Mouse (Mus musculus) heart, adult 18-20 months (tissue): Measurements from ENCODE around the gene Ubxn1. TPM values are rescaled to one million over a fixed set of nuclear protein-coding genes. Genes with fewer than 3 reads are reported as not detected.

Experiments
- DNase-seq, 2 experiments: peaks; one replicate each; pipeline ENCODE4 v3.0.0; 2021 to 2022; ENCODE audit warnings: mixed read lengths in 1 of 2
- microRNA-seq, 2 experiments: library from miRNA; unstranded; fragments of <30 nt; microRNA quantifications; one replicate each; pipeline ENCODE4 v1.2.0; 2022
- total RNA-seq, 2 experiments: library from RNA; stranded (reverse); gene quantifications; 2 replicates each; pipeline ENCODE4 v1.2.3; 2021

The Ubxn1 gene
- total RNA-seq, 2 experiments from 2014 or later: 125 to 132 TPM

DNA sequence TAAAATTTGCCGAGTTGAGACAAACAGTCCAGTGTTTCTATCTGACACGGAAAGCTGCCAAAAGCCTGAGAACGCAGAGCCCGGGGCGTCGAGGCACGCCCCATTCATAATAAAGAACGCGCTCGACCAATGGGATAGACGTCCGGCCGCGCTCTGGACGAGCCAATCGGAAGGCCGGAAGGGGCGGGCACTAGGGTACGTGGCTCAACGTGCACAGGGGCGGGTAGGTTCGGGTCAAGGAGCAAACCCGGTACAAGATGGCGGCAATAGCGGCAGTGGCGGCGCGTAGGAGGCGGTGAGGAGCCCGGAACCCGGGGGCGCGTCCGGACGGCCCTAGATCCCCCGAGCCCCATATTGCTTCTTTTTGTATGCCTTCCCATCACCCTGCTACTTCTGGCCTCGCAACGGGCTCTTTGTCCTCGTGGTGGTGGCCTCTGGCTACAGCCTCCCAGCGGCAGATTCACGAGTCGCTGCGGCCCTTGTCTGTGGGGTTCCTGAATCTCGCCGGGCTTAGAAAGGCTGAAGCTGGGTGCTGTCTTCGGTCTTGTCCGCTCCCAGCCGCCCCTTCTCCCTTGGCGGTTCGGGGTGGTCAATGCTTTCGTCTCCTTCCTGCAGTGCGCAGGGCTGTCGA is 26.7 kb downstream of the Ubxn1 start, which contains the start of gene Ganab:
Ganab (plus strand) TSS at position 207 of the 631 bp plus-strand sequence.
- peak; percentile 97 to 98 for DNase-seq

DNA sequence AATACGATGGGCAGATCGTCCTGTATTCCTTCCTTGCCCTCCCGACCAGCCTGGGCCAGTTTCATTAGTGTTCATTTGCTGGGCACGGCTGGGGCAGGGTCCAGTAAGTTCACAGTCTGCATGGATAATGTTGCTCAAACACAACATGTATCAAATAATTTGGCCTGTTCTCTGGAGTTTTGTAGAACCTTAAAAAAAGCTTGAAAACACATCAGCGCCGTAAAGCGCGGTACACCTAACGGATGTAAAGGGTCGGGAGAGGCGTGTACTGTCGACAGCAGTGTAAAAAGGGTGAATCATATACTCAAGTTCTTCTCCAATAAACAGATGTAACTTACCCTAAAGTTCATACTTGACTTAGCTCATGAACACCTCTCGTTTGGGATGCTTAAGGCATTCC is 27.3 kb downstream of the Ubxn1 start:
- DNase-seq: no peak

DNA sequence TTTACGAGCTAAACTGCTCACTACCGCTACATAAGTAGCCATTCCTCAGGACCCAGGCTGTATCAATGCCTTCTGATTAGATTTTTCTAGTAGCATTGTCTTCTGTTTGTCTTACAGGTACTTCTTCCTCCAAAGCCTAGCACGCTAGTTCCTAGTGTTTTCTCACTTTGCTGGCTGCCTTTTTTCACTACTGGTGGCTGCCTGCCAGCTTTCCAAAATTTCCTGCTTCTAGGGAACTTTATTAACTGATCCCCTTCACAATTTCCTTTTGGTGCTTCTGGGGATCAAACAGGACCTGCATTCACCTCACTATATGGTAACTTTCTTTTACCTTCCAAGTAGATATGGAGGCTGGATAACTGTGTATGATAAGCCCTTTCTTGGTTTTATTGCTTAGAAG is 27.8 kb downstream of the Ubxn1 start:
- DNase-seq: no peak

DNA sequence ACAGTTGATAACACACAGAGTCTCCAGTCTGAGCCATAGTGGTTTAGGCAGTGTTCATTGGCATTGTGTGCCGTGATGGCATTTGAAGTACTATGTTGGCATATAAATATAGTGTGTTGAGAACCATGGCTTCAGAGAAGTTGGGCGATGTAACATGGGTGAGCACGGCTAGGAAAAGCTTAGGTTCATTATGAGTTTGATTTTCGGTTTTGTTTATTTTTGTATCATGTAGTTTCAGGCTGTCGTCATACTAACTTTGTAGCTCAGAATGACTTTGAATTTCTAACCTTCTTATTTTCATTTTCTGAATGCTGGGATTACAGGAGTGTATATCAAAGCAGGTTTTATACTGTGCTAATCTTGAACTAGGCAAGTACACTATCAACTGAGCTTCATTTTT is 32.1 kb downstream of the Ubxn1 start:
- no peak for DNase-seq

DNA sequence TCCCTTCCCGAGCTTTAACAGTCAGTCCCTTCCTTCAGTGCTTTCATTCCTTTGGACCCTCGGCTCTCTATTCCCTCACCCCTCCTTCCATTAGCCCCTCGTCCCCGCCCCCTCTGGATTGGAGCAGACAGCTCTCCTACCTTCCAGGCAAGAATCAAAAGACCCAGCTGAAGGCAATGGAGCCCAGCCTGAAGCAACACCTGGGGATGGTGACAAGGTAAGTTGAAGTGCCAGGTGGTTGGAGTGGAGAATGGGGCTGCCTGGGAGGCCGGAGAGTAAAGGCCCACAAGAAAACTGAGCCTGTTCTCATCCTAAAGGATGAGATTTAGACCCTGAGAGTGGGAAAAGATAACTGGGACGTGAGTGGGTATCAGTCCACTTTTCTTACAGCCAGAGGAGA is 37.2 kb downstream of the Ubxn1 start:
- no peak for DNase-seq

DNA sequence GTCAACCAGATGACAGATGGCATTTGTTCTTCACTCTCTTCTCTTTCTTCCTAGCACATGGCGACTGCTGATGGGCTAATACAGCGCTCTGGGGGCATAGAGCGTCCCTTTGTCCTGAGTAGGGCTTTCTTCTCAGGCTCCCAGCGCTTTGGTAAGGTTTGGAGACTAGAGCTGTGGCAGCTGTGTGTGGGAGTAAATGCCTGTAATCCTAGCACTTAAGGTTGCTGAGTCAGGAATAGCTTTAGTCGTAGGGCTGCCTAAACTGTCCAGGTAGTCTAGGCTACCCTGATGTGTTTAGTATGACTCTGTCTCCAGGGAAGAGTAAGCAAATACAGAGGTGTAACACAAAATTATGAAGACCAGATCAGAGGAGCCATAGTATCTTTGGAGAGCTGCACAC is 40.5 kb downstream of the Ubxn1 start:
- DNase-seq: no peak

DNA sequence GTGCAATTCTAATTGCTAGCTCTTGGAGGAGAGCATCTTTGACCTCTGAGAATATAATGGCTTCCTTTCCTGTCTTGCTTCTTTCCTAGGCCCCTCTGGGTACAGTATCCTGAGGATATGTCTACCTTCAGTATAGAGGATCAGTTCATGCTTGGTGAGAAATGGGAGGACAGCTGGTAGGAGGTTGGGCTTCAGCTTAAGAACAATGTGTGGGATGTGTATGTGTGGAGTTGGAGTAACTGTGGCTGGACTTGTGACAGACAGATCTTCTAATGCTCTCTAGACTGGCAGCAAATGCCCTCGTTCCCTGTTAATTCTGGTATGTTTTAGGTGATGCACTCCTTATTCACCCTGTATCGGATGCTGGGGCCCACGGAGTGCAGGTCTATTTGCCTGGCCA is 42.9 kb downstream of the Ubxn1 start:
- DNase-seq: no peak

DNA sequence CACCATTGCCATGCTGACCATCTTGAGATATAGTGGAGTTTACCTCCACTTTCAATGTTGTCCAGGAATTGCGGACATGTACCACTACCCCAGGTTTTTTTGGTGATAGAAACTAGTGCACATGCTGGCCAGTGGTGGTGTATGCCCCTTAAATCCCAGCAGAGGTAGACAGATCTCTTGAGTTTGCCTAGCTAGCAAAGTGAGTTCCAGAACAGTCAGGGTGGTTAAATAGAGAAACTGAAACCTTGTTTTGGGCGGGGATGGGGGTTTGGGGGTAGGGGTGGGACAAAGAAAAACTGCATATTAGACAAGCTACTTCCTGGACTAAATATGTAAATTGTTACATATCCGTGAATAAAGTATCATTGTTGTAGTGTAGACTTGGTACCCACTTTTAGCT is 47.7 kb downstream of the Ubxn1 start:
- no peak for DNase-seq

DNA sequence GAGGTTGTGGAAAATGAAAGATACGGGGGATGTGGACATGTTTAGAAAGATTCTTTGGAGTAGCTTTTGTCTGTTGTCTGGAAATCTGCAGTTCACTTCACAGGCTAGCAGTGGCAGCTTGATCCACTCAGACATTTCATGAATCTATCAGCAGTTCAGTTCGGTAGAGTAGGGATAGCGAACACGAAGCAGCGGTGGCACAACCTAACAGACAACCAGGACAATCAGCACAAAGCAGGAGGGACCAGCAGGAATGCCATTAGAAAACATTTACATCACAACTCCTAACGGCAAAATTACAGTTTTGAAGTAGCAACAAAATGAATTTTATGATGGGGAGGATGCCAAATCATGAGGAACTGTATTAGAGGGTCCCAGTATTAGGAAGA is 48.4 kb downstream of the Ubxn1 start:
- no peak for DNase-seq

DNA sequence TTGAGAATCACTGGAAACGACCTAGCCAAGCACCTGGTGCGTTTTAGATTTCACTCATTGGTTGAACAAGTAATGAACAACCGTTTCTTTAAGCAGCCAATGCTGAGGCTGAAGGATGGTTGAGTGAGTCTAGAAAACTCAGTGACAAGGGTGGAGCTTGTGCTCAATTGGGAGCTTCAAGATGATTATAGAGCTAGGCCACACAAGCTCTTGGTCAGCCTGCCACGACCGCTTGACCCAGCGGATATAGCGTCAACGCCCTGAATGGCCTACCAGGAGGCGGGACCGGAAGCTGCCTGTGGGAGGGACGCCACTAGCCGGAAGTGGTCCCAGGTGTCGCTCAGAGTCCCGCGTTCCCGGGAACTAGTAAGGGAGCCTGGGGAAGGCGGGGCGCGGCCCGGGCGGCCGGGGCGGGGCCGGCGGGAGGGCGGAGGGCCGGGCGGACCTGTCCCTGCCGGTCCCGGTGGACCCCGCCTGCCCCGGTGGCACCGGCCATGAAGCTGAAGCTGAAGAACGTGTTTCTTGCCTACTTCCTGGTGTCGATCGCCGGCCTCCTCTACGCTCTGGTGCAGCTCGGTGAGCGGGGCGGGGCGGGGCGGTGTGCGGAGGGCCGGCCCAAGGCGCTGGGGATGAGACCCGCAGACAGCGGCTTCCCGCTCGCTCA is 48.9 kb downstream of the Ubxn1 start, which contains the start of gene B3gat3:
B3gat3 (plus strand) TSS at position 302 of the 664 bp plus-strand sequence.
- peak; percentile 98 for DNase-seq

DNA sequence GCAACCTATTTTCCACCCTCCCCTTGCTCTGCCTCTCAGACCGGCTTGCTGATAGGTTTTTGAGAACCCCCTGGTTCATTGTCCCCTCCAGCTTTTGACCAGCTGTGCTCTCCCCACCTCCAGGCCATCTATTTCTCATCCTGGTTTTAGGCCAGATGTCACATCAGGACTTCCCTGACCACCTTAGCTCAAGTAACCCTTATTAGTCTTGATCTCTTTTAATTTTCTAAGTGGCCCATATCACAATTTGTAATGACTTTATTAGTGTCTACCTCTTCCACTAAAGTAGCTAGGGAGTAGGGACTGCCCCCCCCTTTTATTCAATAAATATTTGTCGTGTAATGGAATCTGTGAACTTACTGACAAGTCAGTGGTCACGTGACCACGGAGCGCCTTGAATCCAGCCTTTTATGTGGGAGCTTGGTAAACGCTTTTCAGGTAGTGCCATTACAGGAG is 49.6 kb downstream of the Ubxn1 start:
- peak; percentile 31 to 38 for DNase-seq

DNA sequence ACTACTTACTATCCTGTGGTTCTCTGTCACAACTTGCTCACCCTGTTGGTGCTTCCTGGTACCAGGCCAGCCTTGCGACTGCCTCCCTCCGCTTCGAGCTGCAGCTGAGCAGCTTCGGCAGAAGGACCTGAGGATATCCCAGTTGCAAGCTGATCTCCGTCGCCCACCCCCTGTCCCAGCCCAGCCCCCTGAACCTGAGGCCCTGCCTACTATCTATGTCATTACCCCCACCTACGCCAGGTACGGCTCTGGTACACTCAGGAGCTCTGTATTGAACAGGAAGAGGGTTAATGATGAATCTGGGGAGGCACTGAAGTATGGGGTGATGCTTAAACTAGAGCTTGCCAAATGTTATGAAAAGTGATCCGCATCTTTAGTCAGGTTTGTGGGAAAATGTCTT is 50.4 kb downstream of the Ubxn1 start:
- DNase-seq: no peak

Small RNA genes within 50 kb of the gene (microRNA-seq; reads per million reads assigned to microRNA genes)
- gene Mir5136: 0 reads per million in 2 experiments

Other genes starting within 250 kb of the Ubxn1 start
- under 1 TPM in 1 of 2 experiments, not detected in 1; 0.10 TPM for gene Chrm1, start 207.7 kb upstream of the Ubxn1 start, total RNA-seq
- gene Slc3a2, start 148.1 kb upstream of the Ubxn1 start, total RNA-seq: 10 to 100 TPM; 42.4 to 48.1 TPM
- gene Wdr74, start 135.7 kb upstream of the Ubxn1 start, total RNA-seq: 10 to 100 TPM; 18.8 to 22.3 TPM
- gene 1700092M07Rik, start 130.8 kb upstream of the Ubxn1 start, total RNA-seq: under 1 TPM in 1 of 2 experiments, not detected in 1; 0.72 TPM
- 10 to 100 TPM; 21.3 to 27.1 TPM for gene Stx5a, start 130.1 kb upstream of the Ubxn1 start, total RNA-seq
- gene Nxf1, start 114.4 kb upstream of the Ubxn1 start, total RNA-seq: 10 to 100 TPM; 31.6 to 35.6 TPM
- gene Tmem223, start 100.5 kb upstream of the Ubxn1 start, total RNA-seq: 100 to 1,000 TPM; 133 to 134 TPM
- gene Tmem179b, start 97.0 kb upstream of the Ubxn1 start, total RNA-seq: 10 to 100 TPM; 12.0 to 12.6 TPM
- gene Taf6l, start 85.1 kb upstream of the Ubxn1 start, total RNA-seq: 1 to 10 TPM; 7.2 to 8.6 TPM
- gene Polr2g, start 72.9 kb upstream of the Ubxn1 start, total RNA-seq: 10 to 100 TPM; 58.3 to 60.9 TPM
- 1 to 10 TPM in 1 of 2 experiments, under 1 TPM in 1; 0.79 to 1.6 TPM for gene Zbtb3, start 68.9 kb upstream of the Ubxn1 start, total RNA-seq
- gene Ttc9c, start 52.2 kb upstream of the Ubxn1 start, total RNA-seq: 10 to 100 TPM; 13.6 to 18.3 TPM
- gene Hnrnpul2, start 51.5 kb upstream of the Ubxn1 start, total RNA-seq: 10 to 100 TPM; 47.2 to 47.4 TPM
- not detected for gene AC129217.1, start 41.7 kb upstream of the Ubxn1 start, total RNA-seq
- gene Bscl2, start 34.0 kb upstream of the Ubxn1 start, total RNA-seq: 10 to 100 TPM; 24.7 to 32.2 TPM
- not detected for gene Gng3, start 32.3 kb upstream of the Ubxn1 start, total RNA-seq
- 1 to 10 TPM; 2.3 to 3.6 TPM for gene Lrrn4cl, start 20.7 kb upstream of the Ubxn1 start, total RNA-seq
- 10 to 100 TPM; 55.9 to 62.8 TPM for gene Uqcc3, start 9.4 kb downstream of the Ubxn1 start, total RNA-seq
- 1 to 10 TPM; 1.6 to 3.8 TPM for gene Lbhd1, start 12.2 kb downstream of the Ubxn1 start, total RNA-seq
- gene Gm49403, start 12.4 kb downstream of the Ubxn1 start, total RNA-seq: not detected
- 10 to 100 TPM; 19.1 to 20.1 TPM for gene 1810009A15Rik, start 17.4 kb downstream of the Ubxn1 start, total RNA-seq
- gene Gm49416, start 17.4 kb downstream of the Ubxn1 start, total RNA-seq: 1 to 10 TPM in 1 of 2 experiments, not detected in 1; 3.4 TPM
- 10 to 100 TPM; 11.2 to 11.5 TPM for gene Ints5, start 21.5 kb downstream of the Ubxn1 start, total RNA-seq
- 10 to 100 TPM; 45.0 to 52.1 TPM for gene Ganab, start 26.6 kb downstream of the Ubxn1 start, total RNA-seq
- gene B3gat3, start 48.9 kb downstream of the Ubxn1 start, total RNA-seq: 10 to 100 TPM; 38.0 to 38.7 TPM
- 10 to 100 TPM; 25.7 to 34.7 TPM for gene Rom1, start 57.9 kb downstream of the Ubxn1 start, total RNA-seq
- gene Eml3, start 58.1 kb downstream of the Ubxn1 start, total RNA-seq: 1 to 10 TPM; 5.7 to 7.6 TPM
- 10 to 100 TPM; 28.8 to 30.1 TPM for gene Mta2, start 70.4 kb downstream of the Ubxn1 start, total RNA-seq
- 1 to 10 TPM; 8.2 to 9.5 TPM for gene Tut1, start 82.4 kb downstream of the Ubxn1 start, total RNA-seq
- gene Eef1g, start 95.5 kb downstream of the Ubxn1 start, total RNA-seq: 100 to 1,000 TPM; 239 to 257 TPM
- gene Ahnak, start 117.8 kb downstream of the Ubxn1 start, total RNA-seq: 100 to 1,000 TPM; 341 to 356 TPM
- 10 to 100 TPM in 1 of 2 experiments, not detected in 1; 80.4 TPM for gene Scgb1a1, start 216.5 kb downstream of the Ubxn1 start, total RNA-seq